ENCODE assay signal across 8 mouse cellular contexts in the genomic region with DNA sequence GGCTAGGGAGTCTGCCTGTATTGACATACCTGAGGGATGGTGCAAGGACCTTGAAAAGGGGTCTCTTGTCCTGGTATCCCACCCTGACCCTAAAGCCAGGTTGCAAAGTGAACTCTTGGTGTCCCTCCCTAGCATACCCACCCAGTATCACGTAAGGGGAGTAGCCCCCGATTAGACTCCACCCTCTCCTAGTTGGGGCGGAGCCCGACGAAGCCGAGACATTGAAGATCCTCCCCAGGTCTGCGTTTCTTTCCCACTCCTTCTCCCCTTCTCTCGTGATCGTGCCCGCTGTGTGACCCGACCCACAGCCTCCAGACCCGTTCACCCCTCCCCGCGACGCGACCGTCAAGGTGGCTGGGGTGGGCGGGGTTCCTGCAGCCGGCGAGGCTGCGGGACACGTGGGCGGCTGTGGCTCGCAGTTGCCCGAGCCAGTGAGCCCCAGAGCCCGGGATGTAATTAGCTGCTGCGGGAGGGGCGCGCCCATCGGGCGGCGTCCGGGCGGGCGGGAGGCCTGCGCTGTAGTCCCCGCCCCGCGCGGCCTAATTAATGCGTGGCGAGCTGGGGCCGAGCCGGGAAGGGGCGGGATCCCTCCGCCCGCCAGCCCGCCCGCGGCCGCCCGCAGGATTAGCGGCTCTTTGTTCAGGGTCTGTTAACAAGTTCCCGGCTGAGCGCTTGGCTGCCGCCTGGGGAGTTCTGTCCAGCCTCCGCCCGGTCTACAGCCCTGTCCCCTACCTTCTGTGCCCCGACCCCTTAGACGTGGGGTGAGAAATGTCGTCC. TPM values are rescaled to one million over a fixed set of nuclear protein-coding genes. Genes with fewer than 3 reads are reported as not detected.
DNase-seq lines count a peak whose midpoint lies in the region; ATAC-seq lines count a peak whose summit lies in the region.

No protein-coding gene starts in this region.

- no peak for ATAC-seq in CD4-positive, CD25-positive, alpha-beta regulatory T cell, adult 4 months
- ATAC-seq in embryonic facial prominence, embryonic 14.5 days (ENCODE audit: low read depth) = peak; percentile 79
- ATAC-seq in limb, embryonic 15.5 days (ENCODE audit: insufficient number of reproducible peaks, low FRiP score, low TSS enrichment, low read depth) = no peak
- ATAC-seq in midbrain, embryonic 13.5 days = peak; percentile 84

- no peaks in the 10 kb centered on the region for H3K9me3 ChIP-seq in embryonic facial prominence, embryonic 14.5 days (ENCODE audit: control insufficient read depth, low read length)
- H3K9me3 ChIP-seq in hindbrain, embryonic 10.5 days = no peaks in the 10 kb centered on the region
- H3K9me3 ChIP-seq in limb, embryonic 15.5 days = no peaks in the 10 kb centered on the region
- H3K9me3 ChIP-seq in midbrain, embryonic 13.5 days = no peaks in the 10 kb centered on the region

- no peaks in the 10 kb centered on the region for H3K36me3 ChIP-seq in embryonic facial prominence, embryonic 14.5 days (ENCODE audit: control insufficient read depth, insufficient read depth, low read length)
- no peaks in the 10 kb centered on the region for H3K36me3 ChIP-seq in hindbrain, embryonic 10.5 days
- no peaks in the 10 kb centered on the region for H3K36me3 ChIP-seq in limb, embryonic 15.5 days
- H3K36me3 ChIP-seq in midbrain, embryonic 13.5 days = no peaks in the 10 kb centered on the region

- WGBS in embryonic facial prominence, embryonic 14.5 days = 0% methylated on average over 24 of the region's 61 CpGs
- under 1% methylated on average over 61 of the region's 61 CpGs for WGBS in hindbrain, embryonic 10.5 days
- WGBS in limb, embryonic 15.5 days = under 1% methylated on average over 52 of the region's 61 CpGs
- under 1% methylated on average over 61 of the region's 61 CpGs for WGBS in midbrain, embryonic 13.5 days

- H3K9ac ChIP-seq in embryonic facial prominence, embryonic 14.5 days (ENCODE audit: low read depth, low read length) = peak overlapping the region; percentile 60
- H3K9ac ChIP-seq in limb, embryonic 15.5 days = no peak overlapping the region
- peak overlapping the region; percentile 68 for H3K9ac ChIP-seq in midbrain, embryonic 13.5 days (replicated peaks)

- peak overlapping the region; percentile 53 for H3K4me3 ChIP-seq in embryonic facial prominence, embryonic 14.5 days (ENCODE audit: low read depth, low read length)
- H3K4me3 ChIP-seq in hindbrain, embryonic 10.5 days = peak overlapping the region; percentile 56
- peak overlapping the region; percentile 52 for H3K4me3 ChIP-seq in limb, embryonic 15.5 days
- peak overlapping the region; percentile 46 for H3K4me3 ChIP-seq in midbrain, embryonic 13.5 days (replicated peaks)

- peak; percentile 10 for DNase-seq in CD4-positive, CD25-positive, alpha-beta regulatory T cell, adult 2 months (ENCODE audit: low read depth, low spot score)
- peak; percentile 48 for DNase-seq in ES-CJ7 (ENCODE audit: low read depth, low spot score)
- DNase-seq in embryonic facial prominence, embryonic 14.5 days (ENCODE audit: low spot score) = peak; percentile 83
- peak; percentile 79 for DNase-seq in hindbrain, embryonic 10.5 days (ENCODE audit: low spot score)
- DNase-seq in yolk sac, embryonic 10.5 days (ENCODE audit: low spot score) = peak; percentile 41

- peak overlapping the region; percentile 98 for H3K4me2 ChIP-seq in embryonic facial prominence, embryonic 14.5 days (ENCODE audit: low read depth, low read length)
- peak overlapping the region; percentile 96 for H3K4me2 ChIP-seq in limb, embryonic 15.5 days
- H3K4me2 ChIP-seq in midbrain, embryonic 13.5 days (replicated peaks) = peak overlapping the region; percentile 75

- no peak overlapping the region for H3K27ac ChIP-seq in embryonic facial prominence, embryonic 14.5 days (replicated peaks; ENCODE audit: low read depth, low read length)
- peak overlapping the region; percentile 77 for H3K27ac ChIP-seq in hindbrain, embryonic 10.5 days
- no peak overlapping the region for H3K27ac ChIP-seq in limb, embryonic 15.5 days
- H3K27ac ChIP-seq in midbrain, embryonic 13.5 days = peak overlapping the region; percentile 72

- no peaks in the 10 kb centered on the region for H3K4me1 ChIP-seq in embryonic facial prominence, embryonic 14.5 days (ENCODE audit: control insufficient read depth, insufficient read depth, low read length)
- peaks cover 66% of the 10 kb centered on the region for H3K4me1 ChIP-seq in hindbrain, embryonic 10.5 days (replicated peaks)
- H3K4me1 ChIP-seq in limb, embryonic 15.5 days = peaks cover 11% of the 10 kb centered on the region
- H3K4me1 ChIP-seq in midbrain, embryonic 13.5 days (replicated peaks) = peaks cover 63% of the 10 kb centered on the region

- peaks cover 61% of the 10 kb centered on the region for H3K27me3 ChIP-seq in embryonic facial prominence, embryonic 14.5 days (replicated peaks; ENCODE audit: control insufficient read depth, insufficient read depth, low read length)
- peaks cover 100% of the 10 kb centered on the region for H3K27me3 ChIP-seq in hindbrain, embryonic 10.5 days (ENCODE audit: insufficient read depth, poor library complexity, severe bottlenecking)
- peaks cover 88% of the 10 kb centered on the region for H3K27me3 ChIP-seq in limb, embryonic 15.5 days
- H3K27me3 ChIP-seq in midbrain, embryonic 13.5 days = peaks cover 86% of the 10 kb centered on the region

RNA-seq across cellular contexts. Expression of a gene that starts 6.7 kb away (rescaled TPM):
- polyA plus RNA-seq in CD4-positive, CD25-positive, alpha-beta regulatory T cell, adult 4 months (2017; shearing (Covaris generic)) = under 1 TPM in 1 of 2 experiments, not detected in 1; 0.46 TPM
- polyA plus RNA-seq in embryonic facial prominence, embryonic 14.5 days (2014; fragmentation: Nextera tagmentation; extraction: Ambion mirVana) = 4.5 and 4.6 TPM in 2 replicates
- polyA plus RNA-seq in hindbrain, embryonic 10.5 days (2016; fragmentation: Nextera tagmentation; extraction: Ambion mirVana) = 2.0 and 4.4 TPM in 2 replicates
- 0.99 and 2.3 TPM in 2 replicates for polyA plus RNA-seq in limb, embryonic 15.5 days (2015; fragmentation: Nextera tagmentation; extraction: Ambion mirVana)
- polyA plus RNA-seq in midbrain, embryonic 13.5 days (2015; fragmentation: Nextera tagmentation; extraction: Ambion mirVana) = 5.9 and 7.3 TPM in 2 replicates

Comparison
In these comparisons a context has a peak if more than half of its experiments do, and no peak if none do; other contexts are left out.
1. DNase-seq: peak in every context shown above with its lines; median percentile 83 in embryonic facial prominence, embryonic 14.5 days; 79 in hindbrain, embryonic 10.5 days; 48 in ES-CJ7; 41 in yolk sac, embryonic 10.5 days; 10 in CD4-positive, CD25-positive, alpha-beta regulatory T cell, adult 2 months.
2. ATAC-seq: peak in embryonic facial prominence, embryonic 14.5 days (single experiment) and midbrain, embryonic 13.5 days (single experiment); none in CD4-positive, CD25-positive, alpha-beta regulatory T cell, adult 4 months (single experiment) and limb, embryonic 15.5 days (single experiment).
3. H3K27ac ChIP-seq: peak in hindbrain, embryonic 10.5 days (single experiment) and midbrain, embryonic 13.5 days (single experiment); none in embryonic facial prominence, embryonic 14.5 days (single experiment) and limb, embryonic 15.5 days (single experiment).
4. Peak in every context shown above with its lines, with median percentiles within 50 percentile points of each other: H3K4me2 ChIP-seq and H3K4me3 ChIP-seq.